Mouse (Mus musculus) heart, embryonic 16.5 days (tissue): ENCODE results near the gene Gm10300. TPM values are rescaled to one million over a fixed set of nuclear protein-coding genes. Genes with fewer than 3 reads are reported as not detected.

Source experiments
- ATAC-seq: fragments of 200-750 bp; cut with Nextera tagmentation; replicated peaks from 2 replicates; pipeline ENCODE4 v1.8.0; 2017; ENCODE audit warnings: moderate number of reproducible peaks; ENCODE audit not compliant: insufficient read depth, low FRiP score; ENCODE audit errors: extremely low read depth
- H3K27ac ChIP-seq: fragments of 300-500 bp; sonication (generic); 2 replicates; pipeline ENCODE4 v1.5.1; 2014; ENCODE audit warnings: mild to moderate bottlenecking, low read length, control low read depth, moderate library complexity
- H3K27me3 ChIP-seq: fragments of 300-500 bp; sonication (generic); 2 replicates; pipeline ENCODE4 v1.6.1; 2014; ENCODE audit warnings: low read length, mixed read lengths; ENCODE audit not compliant: control insufficient read depth, insufficient read depth
- H3K36me3 ChIP-seq: fragments of 300-500 bp; sonication (generic); 2 replicates; pipeline ENCODE4 v1.6.1; 2014; ENCODE audit not compliant: control insufficient read depth, insufficient read depth
- H3K4me1 ChIP-seq: fragments of 300-500 bp; sonication (generic); 2 replicates; pipeline ENCODE4 v1.6.1; 2014; ENCODE audit warnings: low read length, mixed read lengths; ENCODE audit not compliant: control insufficient read depth, insufficient read depth
- H3K4me2 ChIP-seq: fragments of 300-500 bp; sonication (generic); 2 replicates; pipeline ENCODE4 v1.6.1; 2014; ENCODE audit warnings: low read depth, mild to moderate bottlenecking, control low read depth, low read length
- H3K4me3 ChIP-seq: fragments of 300-500 bp; sonication (generic); 2 replicates; pipeline ENCODE4 v1.5.1; 2014; ENCODE audit warnings: mild to moderate bottlenecking, control low read depth, low read length
- H3K9ac ChIP-seq: fragments of 300-500 bp; sonication (generic); 2 replicates; pipeline ENCODE4 v1.6.1; 2014; ENCODE audit warnings: low read length, control low read depth
- H3K9me3 ChIP-seq: fragments of 300-500 bp; sonication (generic); replicated peaks from 2 replicates; pipeline ENCODE4 v1.6.1; 2016; ENCODE audit warnings: low read length; ENCODE audit not compliant: control insufficient read depth
- WGBS: fragments of 180-500 bp; shearing (Covaris S2); extraction: QIAGEN DNeasy Blood & Tissue Kit; methylation state at CpG from one replicate; pipeline ENCODE4 v1.1.7; 2014; 5-methylcytosine and 5-hydroxymethylcytosine counted together
- polyA plus RNA-seq: library from polyadenylated mRNA; unstranded; fragments of >200 nt; fragmentation: Nextera tagmentation; extraction: Ambion mirVana; gene quantifications from 2 replicates; pipeline ENCODE4 v1.2.1, GENCODE M21; 2015

Gm10300 gene
- polyA plus RNA-seq, 1 experiment from 2014 or later, result 0.05 TPM

- peak within 1 kb of the TSS; percentile 92 for H3K9ac ChIP-seq
- peak within 1 kb of the TSS; percentile 89 for H3K4me3 ChIP-seq
- H3K27me3 ChIP-seq, result no peaks in the 10 kb centered on the region
- H3K4me2 ChIP-seq, result peak within 1 kb of the TSS; percentile 92
- H3K36me3 ChIP-seq, result no peaks in the 10 kb centered on the region
- peak within 1 kb of the TSS; percentile 86 for H3K27ac ChIP-seq
- H3K9me3 ChIP-seq, result no peaks in the 10 kb centered on the region
- WGBS, result 2% methylated on average over 47 of the region's 47 CpGs
- peaks cover 34% of the 10 kb centered on the region for H3K4me1 ChIP-seq
- peak; percentile 94 for ATAC-seq
These were observed 654 bp downstream of the Gm10300 start, which contains the start of gene Epb41 for GRCm38 (mm10) chr4:132074933-132075769. Gene Epb41, minus strand, starts transcription at chr4:132075321.

DNA sequence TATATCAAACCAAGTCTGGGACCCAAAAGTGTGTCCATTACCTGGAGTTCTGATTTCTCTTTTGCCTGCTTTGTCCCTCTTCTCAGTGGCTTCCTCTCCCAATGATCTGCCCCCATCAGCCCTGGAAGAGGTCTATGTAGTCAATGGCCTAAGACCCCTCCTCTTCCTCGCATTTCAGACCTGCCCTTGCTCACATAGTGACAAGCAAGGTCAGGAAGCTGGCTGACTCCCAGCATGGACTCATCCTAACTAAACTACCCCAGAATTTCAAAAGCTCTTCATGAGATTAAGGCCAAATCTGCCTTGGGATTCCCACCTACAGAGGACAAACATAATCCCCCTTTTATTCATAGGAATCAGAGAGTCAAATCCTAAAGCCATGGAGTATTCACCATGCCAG is 1.3 kb downstream of the Gm10300 start:
- no peak overlapping the region for H3K9ac ChIP-seq

DNA sequence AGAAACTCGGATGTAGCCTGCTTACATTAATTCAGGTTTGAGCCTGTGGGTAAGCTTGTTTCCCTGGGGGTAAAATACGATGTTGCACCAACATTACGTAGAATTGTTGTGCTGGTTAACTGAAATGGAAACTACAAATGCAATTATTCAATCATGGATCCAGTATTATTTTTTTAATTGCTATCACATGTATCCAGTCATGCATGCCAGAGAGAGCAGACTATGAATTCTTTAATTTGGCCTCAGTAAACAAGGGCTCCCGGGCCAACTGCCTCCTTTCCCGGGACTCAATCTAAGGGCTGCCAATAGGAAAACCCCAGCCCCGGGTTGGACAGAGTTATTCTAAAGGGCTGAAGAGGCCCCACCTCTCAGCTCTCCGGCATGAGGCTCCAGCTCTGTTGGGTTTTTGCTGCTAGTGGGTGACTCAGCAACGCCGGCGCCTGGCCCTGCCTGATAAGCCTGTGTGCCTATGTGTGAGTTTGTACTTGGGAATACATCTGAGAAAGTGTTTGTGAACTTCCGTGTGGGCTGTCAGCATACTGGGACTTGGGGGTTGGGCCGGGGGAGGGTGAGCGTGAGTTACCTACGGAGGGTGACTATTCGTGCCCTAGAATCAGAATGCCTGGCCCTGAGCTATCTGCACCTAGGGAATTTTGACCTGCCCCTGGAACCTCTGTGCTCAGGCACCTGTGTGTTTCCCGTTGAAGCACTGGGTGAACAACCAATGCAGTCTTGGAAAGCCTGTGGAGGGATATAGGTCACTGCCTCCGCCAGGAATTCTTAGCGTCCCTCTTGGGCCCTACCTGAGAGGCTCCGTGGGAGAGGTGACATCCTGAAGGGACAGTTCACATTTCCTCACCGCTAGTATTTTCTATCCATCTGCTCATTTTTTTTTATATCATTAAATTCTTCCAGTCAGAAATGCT is 2.2 kb downstream of the Gm10300 start:
- Histone ChIP-seq H3K27me3 (no peaks in the 10 kb centered on the region), H3K36me3 (no peaks in the 10 kb centered on the region), H3K9me3 (no peaks in the 10 kb centered on the region), H3K27ac (peak overlapping the region; percentile 86), H3K4me3 (peak overlapping the region; percentile 20), H3K9ac (peak overlapping the region; percentile 61), H3K4me1 (peaks cover 34% of the 10 kb centered on the region), H3K4me2 (peak overlapping the region; percentile 57)
- WGBS, result 16% methylated on average over 20 of the region's 20 CpGs
- ATAC-seq, result peak; percentile 26

More for the DNA sequence above, 1.3 kb downstream of the Gm10300 start:
- no peaks in the 10 kb centered on the region for H3K36me3 ChIP-seq
- no peaks in the 10 kb centered on the region for H3K27me3 ChIP-seq
- no peaks in the 10 kb centered on the region for H3K9me3 ChIP-seq
- H3K4me1 ChIP-seq, result peaks cover 34% of the 10 kb centered on the region
- H3K4me3 ChIP-seq, result no peak overlapping the region
- ATAC-seq, result no peak
- peak overlapping the region; percentile 86 for H3K27ac ChIP-seq
- 45% methylated on average over 1 of the region's 1 CpGs for WGBS
- H3K4me2 ChIP-seq, result peak overlapping the region; percentile 92

GRCm38 (mm10) chr4:132077445-132077844 is 2.9 kb downstream of the Gm10300 start:
- H3K27me3 ChIP-seq, result no peaks in the 10 kb centered on the region
- peaks cover 34% of the 10 kb centered on the region for H3K4me1 ChIP-seq
- H3K36me3 ChIP-seq, result no peaks in the 10 kb centered on the region
- no peaks in the 10 kb centered on the region for H3K9me3 ChIP-seq
- H3K4me3 ChIP-seq, result no peak overlapping the region
- no peak overlapping the region; the same call in 1 of the 2 replicates for H3K9ac ChIP-seq
- 22% methylated on average over 7 of the region's 7 CpGs for WGBS
- H3K4me2 ChIP-seq, result peak overlapping the region; percentile 57
- ATAC-seq, result no peak
- H3K27ac ChIP-seq, result peak overlapping the region; percentile 86

- no peak overlapping the region for H3K27ac ChIP-seq
- no peak overlapping the region for H3K4me3 ChIP-seq
- no peak for ATAC-seq
- peaks cover 29% of the 10 kb centered on the region for H3K4me1 ChIP-seq
- no peaks in the 10 kb centered on the region for H3K9me3 ChIP-seq
- no peak overlapping the region for H3K4me2 ChIP-seq
- H3K36me3 ChIP-seq, result no peaks in the 10 kb centered on the region
- H3K9ac ChIP-seq, result no peak overlapping the region
- no peaks in the 10 kb centered on the region for H3K27me3 ChIP-seq
- WGBS, result 54% methylated on average over 7 of the region's 7 CpGs
These were observed 3.8 kb downstream of the Gm10300 start for GRCm38 (mm10) chr4:132078296-132078714.

- Histone ChIP-seq H3K9ac (no peak overlapping the region), H3K9me3 (no peaks in the 10 kb centered on the region), H3K36me3 (no peaks in the 10 kb centered on the region), H3K4me1 (peaks cover 25% of the 10 kb centered on the region), H3K4me3 (no peak overlapping the region), H3K4me2 (peak overlapping the region; percentile 42; the same call in 1 of the 2 replicates), H3K27ac (no peak overlapping the region), H3K27me3 (no peaks in the 10 kb centered on the region)
- 10% methylated on average over 19 of the region's 19 CpGs for WGBS
- no peak for ATAC-seq
These were observed 5.2 kb downstream of the Gm10300 start for GRCm38 (mm10) chr4:132079555-132080275.

GRCm38 (mm10) chr4:132080492-132080983 is 6.0 kb downstream of the Gm10300 start:
- no peak for ATAC-seq
- no peaks in the 10 kb centered on the region for H3K9me3 ChIP-seq
- H3K4me1 ChIP-seq, result peaks cover 24% of the 10 kb centered on the region
- H3K9ac ChIP-seq, result no peak overlapping the region
- 59% methylated on average over 4 of the region's 4 CpGs for WGBS
- H3K27ac ChIP-seq, result no peak overlapping the region
- H3K4me2 ChIP-seq, result no peak overlapping the region
- no peak overlapping the region for H3K4me3 ChIP-seq
- H3K27me3 ChIP-seq, result no peaks in the 10 kb centered on the region
- H3K36me3 ChIP-seq, result no peaks in the 10 kb centered on the region

DNA sequence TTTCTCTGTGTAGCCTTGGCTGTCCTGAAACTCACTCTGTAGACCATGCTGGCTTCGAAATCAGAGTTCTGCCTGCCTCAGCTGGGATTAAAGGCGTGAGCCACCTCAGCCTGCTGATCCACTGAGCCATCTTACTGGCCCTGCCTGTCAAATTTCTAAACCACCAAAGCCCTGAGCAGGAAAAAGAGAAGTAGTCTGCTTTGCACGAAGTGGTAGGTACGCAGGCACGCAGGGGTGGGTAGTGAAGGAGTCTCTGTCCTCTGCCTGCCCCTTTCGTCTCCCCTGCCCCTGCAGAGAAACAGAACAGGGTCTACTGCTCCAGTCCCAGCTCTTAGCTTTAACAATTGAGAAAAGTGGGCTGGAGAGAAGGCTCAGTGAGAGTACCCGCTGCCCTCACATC is 10.6 kb downstream of the Gm10300 start:
- Histone ChIP-seq H3K27ac (no peak overlapping the region), H3K4me1 (no peaks in the 10 kb centered on the region), H3K4me3 (no peak overlapping the region), H3K27me3 (no peaks in the 10 kb centered on the region), H3K4me2 (no peak overlapping the region), H3K36me3 (no peaks in the 10 kb centered on the region), H3K9me3 (no peaks in the 10 kb centered on the region), H3K9ac (no peak overlapping the region)
- no peak for ATAC-seq
- WGBS, result 82% methylated on average over 7 of the region's 7 CpGs
